Mouse (Mus musculus) small intestine, adult 2 months (tissue): ENCODE results near the gene Sema6b. TPM values are rescaled to one million over a fixed set of nuclear protein-coding genes. Genes with fewer than 3 reads are reported as not detected.

Source experiments
- H3K27ac ChIP-seq: fragments of 200-500 bp; 2 replicates; pipeline ENCODE4 v1.5.1; 2012; ENCODE audit warnings: low read depth, low read length, control low read depth, inconsistent platforms; ENCODE audit not compliant: insufficient read depth
- H3K27me3 ChIP-seq: fragments of 200-500 bp; 2 replicates; pipeline ENCODE4 v1.6.1; 2012; ENCODE audit warnings: mild to moderate bottlenecking, moderate library complexity, low read length, inconsistent platforms; ENCODE audit not compliant: control insufficient read depth, insufficient read depth
- H3K36me3 ChIP-seq: fragments of 200-500 bp; 2 replicates; pipeline ENCODE4 v1.6.1; 2012; ENCODE audit warnings: mild to moderate bottlenecking, low read length, control low read depth, inconsistent platforms; ENCODE audit not compliant: control insufficient read depth, insufficient read depth
- H3K4me1 ChIP-seq: fragments of 200-500 bp; 2 replicates; pipeline ENCODE4 v1.6.1; 2012; ENCODE audit warnings: low read length, inconsistent platforms, mixed read lengths; ENCODE audit not compliant: control insufficient read depth, insufficient read depth, insufficient read length
- H3K4me3 ChIP-seq: fragments of 200-500 bp; 2 replicates; pipeline ENCODE4 v1.5.1; 2012; ENCODE audit warnings: low read depth, mild to moderate bottlenecking, control low read depth, inconsistent platforms, low read length, moderate library complexity
- CTCF ChIP-seq: fragments of 200-500 bp; IDR thresholded peaks from 2 replicates; pipeline ENCODE4 v1.5.1; 2012; ENCODE audit warnings: low read depth, mild to moderate bottlenecking, control low read depth, inconsistent platforms, low read length, moderate library complexity, mixed read lengths; ENCODE audit not compliant: insufficient replicate concordance, insufficient read length; ENCODE audit errors: extremely low read depth
- POLR2A ChIP-seq: fragments of 200-500 bp; IDR thresholded peaks from 2 replicates; pipeline ENCODE4 v1.6.1; 2012; ENCODE audit warnings: low read depth, mild to moderate bottlenecking, control low read depth, inconsistent platforms, low read length, moderate library complexity
- WGBS: fragments of 180-500 bp; shearing (Covaris S2); methylation state at CpG from one replicate; pipeline ENCODE4 v1.1.7; 2018; 5-methylcytosine and 5-hydroxymethylcytosine counted together
- polyA plus RNA-seq: library from polyadenylated mRNA; depleted of rRNA; stranded (reverse); fragments of >200 nt; gene quantifications from 2 replicates; pipeline ENCODE4 v1.2.3, GENCODE M21; 2012

Gene Sema6b
- polyA plus RNA-seq, 1 experiment, result 12.2 TPM

DNA sequence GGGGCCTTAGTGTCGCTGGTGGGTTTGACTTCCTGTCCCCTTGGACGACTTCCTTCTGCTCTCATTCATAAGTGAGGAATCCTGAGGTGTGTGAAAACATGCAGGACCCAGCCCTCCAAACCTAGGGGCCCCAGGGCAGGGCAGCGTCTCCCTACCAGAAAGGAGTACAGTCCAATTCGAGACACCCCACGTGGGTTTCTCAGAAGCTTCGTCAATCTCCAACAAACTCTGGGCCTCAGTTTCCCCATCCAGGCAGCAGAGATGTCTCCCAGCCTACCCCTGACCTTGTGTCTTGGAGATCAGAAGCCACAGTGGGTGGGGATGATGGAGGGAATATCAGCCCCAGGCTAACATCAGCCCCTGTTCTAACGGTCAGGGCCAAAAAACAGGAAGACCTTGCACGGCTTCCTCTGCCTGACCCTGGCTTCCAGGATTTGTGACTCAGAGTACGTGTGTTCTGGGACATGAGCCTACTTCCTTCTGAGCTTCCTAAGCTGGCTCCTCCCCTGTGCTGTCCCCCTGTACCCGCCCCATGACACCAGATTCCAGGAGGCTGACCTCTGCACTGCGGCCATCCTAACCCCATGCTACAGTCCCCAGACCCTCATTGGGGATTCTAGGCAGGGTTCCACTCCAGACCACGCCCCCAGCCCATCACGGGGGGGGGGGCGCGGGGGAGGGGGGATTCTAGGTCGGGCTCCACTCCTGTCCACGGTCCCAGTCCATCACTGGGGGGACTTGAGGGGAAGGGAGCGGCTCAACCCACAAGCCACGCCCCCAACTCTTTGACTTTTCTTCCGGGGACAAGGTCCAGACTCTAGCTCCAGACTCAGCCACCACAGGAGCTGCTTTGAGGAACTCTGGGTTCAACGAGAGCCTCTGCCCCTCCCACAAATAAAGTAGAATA lies 6.4 kb downstream of the Sema6b start:
- peak overlapping the region; percentile 98 for H3K27ac ChIP-seq
- TF ChIP-seq POLR2A (peak; percentile 64), CTCF (no peak; the same call in 1 of the 2 replicates)
- 8% methylated on average over 21 of the region's 21 CpGs for WGBS

DNA sequence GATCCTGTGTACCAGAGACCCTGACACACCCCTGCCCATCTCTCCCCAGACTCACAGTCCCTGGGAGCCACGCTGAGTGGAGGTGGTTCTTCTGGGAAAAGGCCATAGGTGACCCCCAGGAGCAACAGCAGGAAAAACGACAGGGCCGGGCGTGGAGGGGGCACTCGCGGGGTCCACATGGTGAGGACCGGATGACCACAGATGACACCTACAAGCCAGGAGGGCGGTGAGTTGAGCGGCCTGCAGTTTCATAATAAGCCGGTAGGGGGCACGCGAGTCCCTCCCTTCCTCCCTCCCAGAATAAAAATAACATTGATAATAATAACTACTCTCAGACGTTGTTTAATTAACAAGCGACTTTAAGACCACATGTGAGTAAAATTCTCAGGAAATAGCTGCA lies 7.5 kb downstream of the Sema6b start:
- 4% methylated on average over 14 of the region's 14 CpGs for WGBS
- no peak overlapping the region for H3K4me3 ChIP-seq

More for the DNA sequence above, 6.4 kb downstream of the Sema6b start:
- H3K4me3 ChIP-seq, result peak overlapping the region; percentile 67
- no peaks in the 10 kb centered on the region for H3K27me3 ChIP-seq
- no peaks in the 10 kb centered on the region for H3K36me3 ChIP-seq
- H3K4me1 ChIP-seq, result peaks cover 14% of the 10 kb centered on the region

DNA sequence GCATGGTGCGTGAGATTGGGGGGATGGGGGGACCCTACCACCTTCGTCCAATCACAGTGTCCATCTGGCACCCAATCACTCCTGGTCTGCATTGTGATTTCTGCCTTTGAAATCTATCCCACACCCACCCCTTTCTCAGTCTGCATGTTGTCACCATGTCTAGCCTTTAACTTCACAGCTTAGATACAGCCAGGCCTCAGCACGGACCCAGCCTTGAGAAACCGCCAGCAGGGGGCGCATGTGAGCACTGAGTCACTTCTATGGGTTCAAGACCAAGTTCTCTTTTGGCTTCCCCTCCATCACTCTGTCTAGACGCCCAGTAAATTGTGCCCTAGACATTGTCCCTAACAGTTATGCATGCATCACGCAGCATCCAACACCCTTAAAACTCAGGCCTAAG lies 8.3 kb downstream of the Sema6b start:
- WGBS, result 38% methylated on average over 7 of the region's 7 CpGs
- H3K36me3 ChIP-seq, result no peaks in the 10 kb centered on the region
- no peak overlapping the region for H3K27ac ChIP-seq
- TF ChIP-seq CTCF (peak; percentile 89; the same call in 1 of the 2 replicates), POLR2A (no peak)
- H3K4me1 ChIP-seq, result peaks cover 14% of the 10 kb centered on the region
- no peaks in the 10 kb centered on the region for H3K27me3 ChIP-seq
- H3K4me3 ChIP-seq, result no peak overlapping the region

More for the DNA sequence above, 7.5 kb downstream of the Sema6b start:
- peak; percentile 87 for TF ChIP-seq CTCF
- TF ChIP-seq POLR2A, result no peak
- Histone ChIP-seq H3K4me1 (peaks cover 14% of the 10 kb centered on the region), H3K36me3 (no peaks in the 10 kb centered on the region), H3K27me3 (no peaks in the 10 kb centered on the region), H3K27ac (no peak overlapping the region)

DNA sequence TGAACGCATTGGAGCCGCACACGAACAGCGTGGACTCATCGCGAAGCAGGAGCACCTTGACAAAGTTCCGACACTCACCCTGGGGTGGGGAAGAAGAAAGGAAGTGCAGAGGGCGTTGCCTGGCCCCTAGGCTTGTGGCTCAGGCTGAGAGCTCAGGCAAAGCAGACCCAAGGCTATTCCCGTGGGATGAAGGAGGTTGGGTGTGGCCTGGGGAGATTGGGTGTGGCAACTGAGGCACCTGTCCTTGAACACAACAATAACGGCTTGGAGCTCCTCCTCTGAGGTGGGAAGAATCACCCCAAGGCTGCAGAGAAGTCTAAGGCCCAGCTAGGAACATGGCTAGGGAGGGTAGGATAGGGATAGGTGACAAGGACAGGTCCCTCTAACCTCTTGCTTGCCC lies 9.0 kb downstream of the Sema6b start:
- no peaks in the 10 kb centered on the region for H3K27me3 ChIP-seq
- no peak overlapping the region for H3K4me3 ChIP-seq
- 76% methylated on average over 10 of the region's 10 CpGs for WGBS
- peaks cover 14% of the 10 kb centered on the region for H3K4me1 ChIP-seq
- TF ChIP-seq POLR2A (no peak), CTCF (no peak)
- H3K36me3 ChIP-seq, result no peaks in the 10 kb centered on the region
- H3K27ac ChIP-seq, result no peak overlapping the region

DNA sequence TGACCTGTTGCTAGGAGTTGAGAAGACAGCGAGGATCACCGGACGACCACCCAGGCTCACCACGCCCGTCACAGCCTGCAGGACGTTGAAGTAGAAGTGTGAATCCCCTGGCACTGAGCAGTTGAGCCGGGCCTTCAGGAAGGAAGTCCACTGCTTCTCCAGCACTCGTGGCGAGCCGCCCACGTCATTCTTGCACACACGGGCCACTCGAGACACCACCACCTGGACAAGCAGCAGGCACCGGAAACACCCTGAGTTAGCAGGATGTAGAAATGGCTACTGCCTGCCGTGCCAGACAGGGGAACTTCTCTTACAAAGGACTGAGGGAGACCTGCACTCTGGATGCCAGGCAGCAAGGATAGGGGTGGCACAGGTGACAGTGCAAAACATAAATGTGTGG lies 11.9 kb downstream of the Sema6b start:
- WGBS, result 71% methylated on average over 15 of the region's 15 CpGs
- no peaks in the 10 kb centered on the region for H3K36me3 ChIP-seq
- no peak for TF ChIP-seq CTCF
- TF ChIP-seq POLR2A, result no peak
- H3K4me3 ChIP-seq, result no peak overlapping the region
- no peaks in the 10 kb centered on the region for H3K27me3 ChIP-seq
- H3K27ac ChIP-seq, result no peak overlapping the region
- H3K4me1 ChIP-seq, result peaks cover 9% of the 10 kb centered on the region

DNA sequence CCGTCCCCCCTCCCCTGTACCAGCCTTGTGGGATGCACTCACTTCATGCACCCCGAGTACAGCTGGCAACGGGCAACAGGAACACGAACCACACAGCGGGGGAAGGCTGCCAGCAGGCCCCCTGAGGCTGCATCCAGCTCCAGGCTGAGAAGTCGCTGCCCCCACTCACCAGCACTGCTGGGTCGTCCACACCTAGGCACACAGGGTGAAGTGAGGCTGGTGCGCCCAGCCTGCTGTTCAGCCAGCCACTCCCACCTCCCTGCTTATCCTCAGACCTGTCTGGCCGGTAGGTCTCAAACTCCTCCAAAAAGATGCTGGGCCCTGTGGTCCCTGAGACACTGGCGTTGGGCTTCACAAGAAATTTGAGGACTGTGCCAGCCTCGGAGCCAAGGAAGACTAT lies 14.0 kb downstream of the Sema6b start:
- TF ChIP-seq CTCF (no peak), POLR2A (no peak)
- peaks cover 5% of the 10 kb centered on the region; the same call in 1 of the 2 replicates for H3K4me1 ChIP-seq
- WGBS, result 86% methylated on average over 11 of the region's 11 CpGs
- H3K27ac ChIP-seq, result no peak overlapping the region
- H3K36me3 ChIP-seq, result no peaks in the 10 kb centered on the region
- H3K27me3 ChIP-seq, result no peaks in the 10 kb centered on the region
- no peak overlapping the region for H3K4me3 ChIP-seq

DNA sequence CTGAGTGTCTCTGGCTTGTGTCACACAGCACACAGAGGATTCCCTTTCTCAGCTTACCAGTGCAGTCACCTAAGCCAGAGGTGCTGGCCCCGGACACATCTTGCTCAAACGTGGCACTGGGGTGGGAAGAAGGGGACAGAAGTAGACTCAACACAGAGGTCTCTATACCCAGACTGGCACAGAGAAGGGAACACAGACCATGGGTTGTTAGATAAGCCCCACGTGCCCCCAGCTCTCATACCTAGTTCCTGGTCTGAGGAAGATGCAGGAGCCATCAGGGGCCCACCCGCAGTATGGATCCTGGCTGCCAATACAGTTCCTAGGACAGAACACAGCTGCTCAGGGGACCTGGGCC lies 14.9 kb downstream of the Sema6b start:
- H3K36me3 ChIP-seq, result no peaks in the 10 kb centered on the region
- 83% methylated on average over 4 of the region's 4 CpGs for WGBS
- no peak overlapping the region for H3K4me3 ChIP-seq
- H3K27me3 ChIP-seq, result no peaks in the 10 kb centered on the region
- H3K4me1 ChIP-seq, result peaks cover 9% of the 10 kb centered on the region; the same call in 1 of the 2 replicates
- H3K27ac ChIP-seq, result no peak overlapping the region
- TF ChIP-seq CTCF, result no peak
- TF ChIP-seq POLR2A, result no peak
